Mouse (Mus musculus) stomach, postnatal 0 days (tissue): ENCODE measurements around the gene Klk4.

Source experiments
- CTCF ChIP-seq: IDR thresholded peaks from 2 replicates; pipeline ENCODE4 v1.5.1; 2016; ENCODE audit warnings: antibody characterized with exemption, low read depth, mild to moderate bottlenecking, moderate library complexity
- EP300 ChIP-seq: optimal IDR thresholded peaks from 2 replicates; pipeline ENCODE3; 2016; ENCODE audit warnings: antibody characterized with exemption

GRCm38 (mm10) chr7:43928521-43928920 is 47.6 kb downstream of the Klk4 start:
- peak; percentile 65 for TF ChIP-seq CTCF
- TF ChIP-seq EP300: no peak
